Mouse (Mus musculus) G1E (cell line): ENCODE results near the gene Ppp2r3a. TPM values are rescaled to one million over a fixed set of nuclear protein-coding genes. Genes with fewer than 3 reads are reported as not detected.

Experiments used
- ATAC-seq: 2 replicates; pipeline ENCODE4 v1.8.0; 2016; ENCODE audit warnings: mild to moderate bottlenecking; ENCODE audit not compliant: insufficient number of reproducible peaks, poor library complexity, low FRiP score, severe bottlenecking; ENCODE audit errors: extremely low read depth
- DNase-seq: peaks from one replicate; pipeline ENCODE4 v3.0.0; 2012; ENCODE audit warnings: low spot score
- H3K27me3 ChIP-seq: 2 replicates; pipeline ENCODE4 v1.6.1; 2012; ENCODE audit warnings: mild to moderate bottlenecking, low read length, inconsistent platforms; ENCODE audit not compliant: insufficient read depth
- H3K36me3 ChIP-seq: replicated peaks from 2 replicates; pipeline ENCODE3; 2012; ENCODE audit warnings: mild to moderate bottlenecking, inconsistent platforms
- H3K4me1 ChIP-seq: 2 replicates; pipeline ENCODE4 v1.6.1; 2012; ENCODE audit warnings: low read depth, low read length, inconsistent platforms, mixed read lengths; ENCODE audit not compliant: insufficient read depth
- H3K4me3 ChIP-seq: 2 replicates; pipeline ENCODE4 v1.5.1; 2012; ENCODE audit warnings: low read depth, mild to moderate bottlenecking, inconsistent platforms, low read length, moderate library complexity, mixed read lengths
- H3K9me3 ChIP-seq: replicated peaks from 2 replicates; pipeline ENCODE4 v1.6.1; 2012; ENCODE audit warnings: inconsistent platforms
- CTCF ChIP-seq: IDR thresholded peaks from 2 replicates; pipeline ENCODE4 v1.5.1; 2012; ENCODE audit warnings: low read depth, low read length, inconsistent platforms, mixed read lengths
- GATA1 ChIP-seq: IDR thresholded peaks from 2 replicates; pipeline ENCODE4 v1.6.1; 2012; ENCODE audit warnings: borderline replicate concordance, low read length, inconsistent platforms, mixed read lengths
- GATA2 ChIP-seq: IDR thresholded peaks from 2 replicates; pipeline ENCODE4 v1.6.1; 2012; ENCODE audit warnings: low read depth, low read length, inconsistent platforms, borderline replicate concordance
- POLR2AphosphoS5 ChIP-seq: IDR thresholded peaks from 2 replicates; pipeline ENCODE4 v1.6.1; 2012; ENCODE audit warnings: low read depth, low read length, inconsistent platforms; ENCODE audit not compliant: insufficient replicate concordance
- TAL1 ChIP-seq: conservative IDR thresholded peaks from 2 replicates; pipeline ENCODE4 v1.6.1; 2012; ENCODE audit warnings: low read depth, low read length, inconsistent platforms, mixed read lengths
- polyA plus RNA-seq: library from polyadenylated mRNA; stranded (reverse); fragments of >175 nt; gene quantifications from 2 replicates; pipeline ENCODE4 v1.2.3, GENCODE M21; 2012
- total RNA-seq, 2 experiments: library from RNA; stranded (forward) in 1 of 2; stranded (reverse) in 1 of 2; fragments of 200-1000 nt in 1 of 2; fragments of >200 nt in 1 of 2; fragmentation: Nextera tagmentation in 1 of 2; gene quantifications; 2 replicates each; pipeline ENCODE4 v1.2.3; 2014 to 2017

Ppp2r3a gene
- total and polyA plus RNA-seq, 3 experiments = 0.71 TPM; not detected in 2

- ATAC-seq (no peak), DNase-seq (no peak)
Measured at GRCm38 (mm10) chr9:101069781-101070180, 181.8 kb downstream of the Ppp2r3a start.

GRCm38 (mm10) chr9:101065076-101065602, 186.5 kb downstream of the Ppp2r3a start:
- no peak for TF ChIP-seq GATA1
- TF ChIP-seq POLR2AphosphoS5 = no peak
- no peak for TF ChIP-seq GATA2
- TF ChIP-seq CTCF = no peak
- no peak for TF ChIP-seq TAL1
- no peak overlapping the region for H3K4me3 ChIP-seq
- H3K9me3 ChIP-seq = 0 out of 2 replicates have a peak, but pooled peaks cover 4% of the 10 kb centered on the region
- H3K27me3 ChIP-seq = peaks cover 5% of the 10 kb centered on the region; the same call in 1 of the 2 replicates
- DNase-seq (no peak), ATAC-seq (no peak)
- no peaks in the 10 kb centered on the region for H3K4me1 ChIP-seq
- no peaks in the 10 kb centered on the region for H3K36me3 ChIP-seq

More at GRCm38 (mm10) chr9:101069781-101070180, 181.8 kb downstream of the Ppp2r3a start:
- Histone ChIP-seq H3K36me3 (peaks cover under 1% of the 10 kb centered on the region), H3K4me1 (peaks cover 10% of the 10 kb centered on the region), H3K27me3 (no peaks in the 10 kb centered on the region), H3K4me3 (no peak overlapping the region), H3K9me3 (0 out of 2 replicates have a peak, but pooled peaks cover 5% of the 10 kb centered on the region)
- no peak for TF ChIP-seq GATA1
- 0 out of 2 replicates have a peak, but pooled peaks have one; percentile 5 for TF ChIP-seq CTCF

- H3K4me1 ChIP-seq = no peaks in the 10 kb centered on the region
- peaks cover 2% of the 10 kb centered on the region; the same call in 1 of the 2 replicates for H3K9me3 ChIP-seq
- H3K4me3 ChIP-seq = no peak overlapping the region
- TF ChIP-seq GATA2 (no peak), CTCF (no peak), GATA1 (no peak), POLR2AphosphoS5 (no peak), TAL1 (no peak)
- DNase-seq = no peak
- peaks cover 9% of the 10 kb centered on the region; the same call in 1 of the 2 replicates for H3K27me3 ChIP-seq
- ATAC-seq = no peak
- no peaks in the 10 kb centered on the region for H3K36me3 ChIP-seq
Measured at GRCm38 (mm10) chr9:101062253-101062780, 189.3 kb downstream of the Ppp2r3a start.

DNA sequence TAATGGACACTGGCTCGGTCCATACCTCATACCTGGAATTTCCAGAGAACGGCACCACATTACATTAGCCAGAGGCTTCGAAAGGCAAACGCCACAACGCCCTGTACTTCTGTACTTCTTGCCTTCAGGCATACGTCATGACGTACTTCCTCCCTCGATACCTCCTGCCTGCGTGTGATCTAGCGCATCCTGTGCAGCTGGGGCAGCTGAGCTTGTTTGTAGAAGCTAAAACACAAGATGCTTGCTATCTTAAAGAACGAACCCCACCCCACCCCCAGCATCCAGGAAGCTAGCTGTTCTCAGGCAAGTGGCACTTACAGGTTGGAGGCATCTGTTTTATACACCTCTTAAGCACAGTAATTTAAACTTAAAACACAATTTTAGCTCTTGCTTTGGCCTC, 190.6 kb downstream of the Ppp2r3a start:
- no peak for TF ChIP-seq GATA1
- TF ChIP-seq TAL1 = no peak
- no peak for TF ChIP-seq POLR2AphosphoS5
- TF ChIP-seq CTCF = no peak
- no peak for TF ChIP-seq GATA2
- no peak for ATAC-seq
- no peak for DNase-seq
- Histone ChIP-seq H3K4me3 (no peak overlapping the region), H3K4me1 (no peaks in the 10 kb centered on the region), H3K27me3 (peaks cover 9% of the 10 kb centered on the region; the same call in 1 of the 2 replicates), H3K9me3 (peaks cover 2% of the 10 kb centered on the region; the same call in 1 of the 2 replicates), H3K36me3 (no peaks in the 10 kb centered on the region)

DNA sequence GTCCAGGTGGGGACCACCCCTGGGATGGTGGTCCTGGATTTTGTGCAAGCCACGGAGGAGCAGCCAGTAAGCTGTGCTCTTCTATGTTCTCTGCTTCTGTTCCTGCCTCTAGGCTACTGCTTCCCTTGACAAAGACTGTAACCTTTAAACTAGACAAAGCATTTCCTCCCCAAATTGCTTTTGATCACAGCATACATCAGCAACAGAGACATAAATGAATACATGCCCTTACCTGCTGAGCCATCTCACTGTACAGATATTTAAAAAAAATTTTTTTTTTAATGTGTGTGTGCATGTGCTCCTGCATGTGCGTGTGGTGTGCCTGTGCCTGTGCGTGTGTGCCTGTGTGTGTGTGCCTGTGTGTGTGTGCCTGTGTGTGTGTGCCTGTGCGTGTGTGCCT, 194.4 kb downstream of the Ppp2r3a start:
- H3K4me1 ChIP-seq = no peaks in the 10 kb centered on the region
- DNase-seq = no peak
- peaks cover 2% of the 10 kb centered on the region; the same call in 1 of the 2 replicates for H3K9me3 ChIP-seq
- H3K27me3 ChIP-seq = peaks cover 11% of the 10 kb centered on the region; the same call in 1 of the 2 replicates
- no peaks in the 10 kb centered on the region for H3K36me3 ChIP-seq
- no peak overlapping the region for H3K4me3 ChIP-seq
- no peak for TF ChIP-seq GATA1
- TF ChIP-seq CTCF = no peak
- no peak for TF ChIP-seq GATA2
- TF ChIP-seq TAL1 = no peak
- TF ChIP-seq POLR2AphosphoS5 = no peak
- no peak for ATAC-seq

Other genes starting within 250 kb of the Ppp2r3a start
- gene Pccb, start 216.9 kb downstream of the Ppp2r3a start, total RNA-seq (2014; fragmentation: Nextera tagmentation) = 11.2 and 15.5 TPM in 2 replicates
- 14.0 and 15.2 TPM in 2 replicates for gene Pccb, start 216.9 kb downstream of the Ppp2r3a start, total RNA-seq (2017)
- gene Pccb, start 216.9 kb downstream of the Ppp2r3a start, polyA plus RNA-seq = 51.1 and 55.5 TPM in 2 replicates
- gene Msl2, start 177.7 kb downstream of the Ppp2r3a start, total RNA-seq (2014; fragmentation: Nextera tagmentation) = 111 and 126 TPM in 2 replicates
- 29.1 and 29.6 TPM in 2 replicates for gene Msl2, start 177.7 kb downstream of the Ppp2r3a start, total RNA-seq (2017)
- 21.7 and 24.9 TPM in 2 replicates for gene Msl2, start 177.7 kb downstream of the Ppp2r3a start, polyA plus RNA-seq